Comparison of ENCODE assay signal across 20 mouse cellular contexts in the genomic region with DNA sequence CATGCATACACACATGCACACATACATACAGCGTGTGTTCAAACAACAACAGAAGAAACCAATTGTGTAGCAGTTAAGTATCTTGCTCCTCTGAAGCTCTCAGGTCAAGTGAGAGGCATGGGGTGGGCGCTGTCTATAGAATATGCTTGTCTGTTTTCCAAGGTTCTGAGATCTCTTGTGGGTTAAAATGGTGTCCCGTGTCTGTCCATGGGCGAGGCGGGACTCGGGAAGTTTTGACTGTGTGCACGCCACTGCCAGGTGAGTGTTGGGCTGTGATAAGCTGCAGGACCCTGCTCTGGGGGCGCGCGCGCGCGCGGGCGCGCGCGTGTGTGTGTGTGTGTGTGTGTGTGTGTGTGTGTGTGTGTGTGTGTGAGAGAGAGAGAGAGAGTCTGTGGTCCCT.
"Had no signal": no experiment of that assay in that cellular context is flagged by ENCODE, and none has a peak within 500 bp of the region (broad histone marks: within the 10 kb centered on the region; RNA-seq: fewer than 3 reads in every experiment).

No protein-coding gene starts in this region.

- H3K27ac ChIP-seq: midbrain, embryonic 10.5 days; midbrain, embryonic 12.5 days; neural tube, embryonic 13.5 days; neural tube, embryonic 15.5 days; stomach, embryonic 15.5 days; stomach, postnatal 0 days had no signal

- DNase-seq: lung, adult 18-20 months; lung, embryonic 14.5 days; lung, postnatal 10 days; midbrain, embryonic 14.5 days; retina, postnatal 1 day; right cerebral cortex, adult 18-20 months; right cerebral cortex, postnatal 25 days; right cerebral cortex, postnatal 4 days; spleen, adult 18-20 months; thymus, adult 2 months; thymus, postnatal 14 days; thymus, postnatal 36 days had no signal

- ATAC-seq: midbrain, embryonic 16.5 days had no signal

- H3K9ac ChIP-seq: lung, embryonic 14.5 days; midbrain, embryonic 12.5 days; neural tube, embryonic 13.5 days; neural tube, embryonic 15.5 days; stomach, embryonic 15.5 days had no signal

- H3K4me1 ChIP-seq: midbrain, embryonic 12.5 days; neural tube, embryonic 13.5 days; neural tube, embryonic 15.5 days had no signal

- H3K9me3 ChIP-seq: midbrain, embryonic 10.5 days; midbrain, embryonic 12.5 days; neural tube, embryonic 13.5 days; neural tube, embryonic 15.5 days; stomach, embryonic 15.5 days had no signal

- H3K36me3 ChIP-seq: midbrain, embryonic 10.5 days; midbrain, embryonic 12.5 days; neural tube, embryonic 13.5 days; neural tube, embryonic 15.5 days; stomach, embryonic 15.5 days had no signal

- H3K27me3 ChIP-seq: midbrain, embryonic 12.5 days; neural tube, embryonic 13.5 days; neural tube, embryonic 15.5 days; stomach, embryonic 15.5 days had no signal

- H3K4me3 ChIP-seq: midbrain, embryonic 10.5 days; midbrain, embryonic 12.5 days; myocyte; neural tube, embryonic 13.5 days; neural tube, embryonic 15.5 days; stomach, embryonic 15.5 days had no signal
